Mouse (Mus musculus): Measurements from ENCODE around the gene 1110008L16Rik. TPM values are rescaled to one million over a fixed set of nuclear protein-coding genes. Genes with fewer than 3 reads are reported as not detected.

The 1110008L16Rik gene
- polyA plus RNA-seq, 1 experiment from 2014 or later, result 16.0 TPM

DNA sequence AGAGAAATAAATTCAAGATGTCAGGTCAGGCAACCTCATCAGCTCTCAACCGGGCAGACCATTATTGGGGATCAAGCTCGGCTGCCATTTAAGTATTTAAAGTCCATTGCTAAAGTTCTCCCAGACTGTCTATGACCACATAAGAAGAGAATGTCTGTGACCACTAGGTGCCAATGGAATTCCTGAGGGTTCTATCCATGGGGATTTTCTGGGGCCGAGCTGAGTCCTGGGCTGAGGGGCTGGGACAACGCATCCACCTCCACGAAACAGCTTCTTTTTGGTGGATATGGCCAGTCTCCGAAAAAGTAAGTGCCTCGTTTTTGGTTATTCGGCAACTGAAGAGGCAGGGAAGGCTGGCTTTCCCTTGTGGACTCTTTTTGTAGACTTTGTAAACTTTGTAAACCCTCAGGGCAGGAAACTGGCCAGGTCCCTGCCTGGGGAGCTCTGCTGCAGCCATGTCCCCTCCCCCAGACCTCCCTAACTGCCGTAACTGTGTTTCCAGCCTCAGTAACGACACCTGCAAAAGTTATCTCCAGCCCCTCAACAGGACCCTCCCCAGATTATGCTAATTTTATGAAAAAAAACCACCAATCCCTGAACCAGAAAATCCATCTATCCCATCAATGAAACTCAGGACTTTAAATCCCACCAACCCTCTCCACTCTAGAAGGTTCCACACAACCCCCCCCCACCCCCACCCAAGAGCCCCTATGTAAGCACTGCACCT is 84.8 kb downstream of the 1110008L16Rik start, which contains the start of gene Psma6:
Gene Psma6, plus strand, starts transcription at position 200 of the 727 bp plus-strand sequence.
- Histone ChIP-seq H3K27ac (ENCODE audit: low read depth, low read length) (no peak within 1 kb of the TSS), H3K4me1 (replicated peaks; ENCODE audit: control insufficient read depth, insufficient read depth, low read length) (0 out of 2 replicates have a peak, but pooled peaks cover 2% of the 10 kb centered on the region), H3K36me3 (ENCODE audit: control insufficient read depth, insufficient read depth, low read length) (no peaks in the 10 kb centered on the region), H3K27me3 (ENCODE audit: control insufficient read depth, insufficient read depth, low read length) (no peaks in the 10 kb centered on the region), H3K4me3 (ENCODE audit: low read depth, low read length) (no peak within 1 kb of the TSS), H3K9me3 (ENCODE audit: control insufficient read depth, low read length) (no peaks in the 10 kb centered on the region), H3K9ac (ENCODE audit: low read length) (no peak within 1 kb of the TSS), H3K4me2 (ENCODE audit: low read depth, low read length, severe bottlenecking) (no peak within 1 kb of the TSS)
- DNase-seq (ENCODE audit: low spot score) (no peak), ATAC-seq (replicated peaks; ENCODE audit: low FRiP score) (no peak)
- 81% methylated on average over 10 of the region's 10 CpGs for WGBS

- DNase-seq (ENCODE audit: low spot score) (no peak), ATAC-seq (replicated peaks; ENCODE audit: low FRiP score) (no peak)
- Histone ChIP-seq H3K4me3 (ENCODE audit: low read depth, low read length) (no peak overlapping the region), H3K36me3 (ENCODE audit: control insufficient read depth, insufficient read depth, low read length) (no peaks in the 10 kb centered on the region), H3K4me1 (replicated peaks; ENCODE audit: control insufficient read depth, insufficient read depth, low read length) (0 out of 2 replicates have a peak, but pooled peaks cover 2% of the 10 kb centered on the region), H3K27me3 (ENCODE audit: control insufficient read depth, insufficient read depth, low read length) (no peaks in the 10 kb centered on the region), H3K9me3 (ENCODE audit: control insufficient read depth, low read length) (no peaks in the 10 kb centered on the region), H3K9ac (ENCODE audit: low read length) (no peak overlapping the region), H3K4me2 (ENCODE audit: low read depth, low read length, severe bottlenecking) (no peak overlapping the region), H3K27ac (ENCODE audit: low read depth, low read length) (no peak overlapping the region)
- 81% methylated on average over 3 of the region's 3 CpGs for WGBS
Observed at GRCm38 (mm10) chr12:55384826-55385225, 85.4 kb downstream of the 1110008L16Rik start.

DNA sequence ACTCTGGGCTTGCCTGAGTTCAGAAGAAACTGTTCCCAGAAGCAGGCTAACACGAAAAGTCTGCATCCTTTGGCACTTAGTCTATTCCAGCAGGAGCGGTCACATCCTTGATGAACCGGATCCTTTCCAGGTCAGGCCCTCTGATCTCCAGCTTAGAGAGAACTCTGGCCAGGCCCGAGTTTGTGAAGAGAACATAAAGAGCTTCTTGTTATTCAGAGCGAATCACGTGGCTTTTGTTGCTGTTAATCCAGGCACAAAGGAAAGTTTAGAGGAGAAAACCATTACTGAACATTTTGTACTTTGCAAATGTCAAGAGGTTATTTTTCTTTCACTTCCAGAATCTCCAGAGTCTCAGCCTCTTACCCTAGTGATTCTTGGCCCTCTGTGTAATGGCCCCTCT is 86.6 kb downstream of the 1110008L16Rik start:
- ATAC-seq (replicated peaks; ENCODE audit: low FRiP score), result no peak
- Histone ChIP-seq H3K9ac (ENCODE audit: low read length) (no peak overlapping the region), H3K4me1 (replicated peaks; ENCODE audit: control insufficient read depth, insufficient read depth, low read length) (0 out of 2 replicates have a peak, but pooled peaks cover 2% of the 10 kb centered on the region), H3K4me2 (ENCODE audit: low read depth, low read length, severe bottlenecking) (no peak overlapping the region), H3K27me3 (ENCODE audit: control insufficient read depth, insufficient read depth, low read length) (no peaks in the 10 kb centered on the region), H3K27ac (ENCODE audit: low read depth, low read length) (no peak overlapping the region), H3K9me3 (ENCODE audit: control insufficient read depth, low read length) (no peaks in the 10 kb centered on the region), H3K36me3 (ENCODE audit: control insufficient read depth, insufficient read depth, low read length) (no peaks in the 10 kb centered on the region), H3K4me3 (ENCODE audit: low read depth, low read length) (no peak overlapping the region)
- 17% methylated on average over 6 of the region's 6 CpGs for WGBS
- no peak for DNase-seq (ENCODE audit: low spot score)

DNA sequence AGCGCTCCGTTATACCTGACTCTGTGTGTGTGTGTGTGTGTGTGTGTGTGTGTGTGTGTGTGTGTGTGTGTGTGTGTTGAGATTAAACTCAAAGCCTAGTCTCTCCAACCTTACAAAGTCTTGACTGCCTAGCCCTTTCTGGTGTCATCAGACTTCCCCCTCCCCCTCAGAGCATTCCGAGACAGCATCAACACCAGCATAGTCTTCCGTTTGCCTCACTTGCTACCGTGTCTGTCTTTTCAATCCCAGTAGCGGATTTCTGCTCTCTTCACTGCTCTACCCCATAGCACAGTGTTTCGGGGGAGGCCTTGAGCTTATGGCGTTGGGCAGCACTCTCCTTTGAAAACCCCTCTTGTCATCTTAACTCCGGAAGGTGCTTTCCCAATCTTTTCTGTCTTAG is 87.1 kb downstream of the 1110008L16Rik start:
- Histone ChIP-seq H3K4me3 (ENCODE audit: low read depth, low read length) (no peak overlapping the region), H3K27ac (ENCODE audit: low read depth, low read length) (no peak overlapping the region), H3K27me3 (ENCODE audit: control insufficient read depth, insufficient read depth, low read length) (no peaks in the 10 kb centered on the region), H3K36me3 (ENCODE audit: control insufficient read depth, insufficient read depth, low read length) (no peaks in the 10 kb centered on the region), H3K4me2 (ENCODE audit: low read depth, low read length, severe bottlenecking) (no peak overlapping the region), H3K9ac (ENCODE audit: low read length) (no peak overlapping the region), H3K4me1 (replicated peaks; ENCODE audit: control insufficient read depth, insufficient read depth, low read length) (0 out of 2 replicates have a peak, but pooled peaks cover 2% of the 10 kb centered on the region), H3K9me3 (ENCODE audit: control insufficient read depth, low read length) (no peaks in the 10 kb centered on the region)
- no peak for ATAC-seq (replicated peaks; ENCODE audit: low FRiP score)
- no peak for DNase-seq (ENCODE audit: low spot score)
- 58% methylated on average over 9 of the region's 9 CpGs for WGBS

GRCm38 (mm10) chr12:55387083-55387787 is 87.9 kb downstream of the 1110008L16Rik start:
- Histone ChIP-seq H3K4me3 (ENCODE audit: low read depth, low read length) (no peak overlapping the region), H3K9ac (ENCODE audit: low read length) (no peak overlapping the region), H3K27me3 (ENCODE audit: control insufficient read depth, insufficient read depth, low read length) (no peaks in the 10 kb centered on the region), H3K27ac (ENCODE audit: low read depth, low read length) (no peak overlapping the region), H3K9me3 (ENCODE audit: control insufficient read depth, low read length) (no peaks in the 10 kb centered on the region), H3K4me1 (replicated peaks; ENCODE audit: control insufficient read depth, insufficient read depth, low read length) (0 out of 2 replicates have a peak, but pooled peaks cover 2% of the 10 kb centered on the region), H3K4me2 (ENCODE audit: low read depth, low read length, severe bottlenecking) (no peak overlapping the region), H3K36me3 (ENCODE audit: control insufficient read depth, insufficient read depth, low read length) (no peaks in the 10 kb centered on the region)
- DNase-seq (ENCODE audit: low spot score) (no peak), ATAC-seq (replicated peaks; ENCODE audit: low FRiP score) (no peak)
- 77% methylated on average over 7 of the region's 7 CpGs for WGBS

DNA sequence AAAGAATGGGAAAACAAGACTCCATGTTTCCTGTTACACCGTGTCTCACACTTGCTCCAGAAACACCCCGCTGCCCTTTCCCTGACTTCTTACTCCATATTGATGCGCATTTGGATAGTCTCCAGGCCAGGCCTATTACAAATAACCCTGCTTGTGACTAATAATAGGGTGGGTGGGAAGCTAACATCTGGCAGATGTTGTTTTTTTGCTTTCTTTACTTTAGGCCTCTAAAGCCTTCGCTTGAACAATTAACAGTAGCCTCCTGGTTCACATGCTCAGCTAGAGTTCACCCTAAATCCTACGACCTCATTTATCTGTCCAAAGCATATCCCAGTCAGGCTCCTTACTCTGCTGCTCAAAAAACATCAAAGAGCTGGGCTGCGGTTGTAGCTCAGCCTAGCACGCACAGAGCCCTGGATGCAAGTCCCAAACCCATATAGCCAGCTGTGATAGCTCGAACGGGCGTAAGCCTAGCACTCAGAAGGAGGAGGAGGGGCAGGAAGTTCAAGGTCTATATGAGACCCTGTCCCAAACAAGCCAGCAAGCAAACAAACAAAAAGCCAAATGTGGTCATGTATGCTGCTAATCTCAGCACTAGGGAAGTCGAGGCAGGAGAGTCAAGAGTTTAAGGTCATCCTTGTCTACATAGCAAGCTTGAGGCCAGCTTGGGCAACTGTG is 88.5 kb downstream of the 1110008L16Rik start:
- 71% methylated on average over 11 of the region's 11 CpGs for WGBS
- H3K4me1 ChIP-seq (replicated peaks; ENCODE audit: control insufficient read depth, insufficient read depth, low read length), result 0 out of 2 replicates have a peak, but pooled peaks cover 2% of the 10 kb centered on the region
- H3K36me3 ChIP-seq (ENCODE audit: control insufficient read depth, insufficient read depth, low read length), result no peaks in the 10 kb centered on the region
- H3K27ac ChIP-seq (ENCODE audit: low read depth, low read length), result no peak overlapping the region
- no peak overlapping the region for H3K9ac ChIP-seq (ENCODE audit: low read length)
- no peak overlapping the region for H3K4me3 ChIP-seq (ENCODE audit: low read depth, low read length)
- no peak for ATAC-seq (replicated peaks; ENCODE audit: low FRiP score)
- DNase-seq (ENCODE audit: low spot score), result no peak
- no peaks in the 10 kb centered on the region for H3K9me3 ChIP-seq (ENCODE audit: control insufficient read depth, low read length)
- no peak overlapping the region for H3K4me2 ChIP-seq (ENCODE audit: low read depth, low read length, severe bottlenecking)
- no peaks in the 10 kb centered on the region for H3K27me3 ChIP-seq (ENCODE audit: control insufficient read depth, insufficient read depth, low read length)

GRCm38 (mm10) chr12:55388478-55388877 is 89.1 kb downstream of the 1110008L16Rik start:
- ATAC-seq (replicated peaks; ENCODE audit: low FRiP score) (no peak), DNase-seq (ENCODE audit: low spot score) (no peak)
- Histone ChIP-seq H3K27ac (ENCODE audit: low read depth, low read length) (no peak overlapping the region), H3K36me3 (ENCODE audit: control insufficient read depth, insufficient read depth, low read length) (no peaks in the 10 kb centered on the region), H3K4me3 (ENCODE audit: low read depth, low read length) (no peak overlapping the region), H3K27me3 (ENCODE audit: control insufficient read depth, insufficient read depth, low read length) (no peaks in the 10 kb centered on the region), H3K4me1 (replicated peaks; ENCODE audit: control insufficient read depth, insufficient read depth, low read length) (0 out of 2 replicates have a peak, but pooled peaks cover 2% of the 10 kb centered on the region), H3K9me3 (ENCODE audit: control insufficient read depth, low read length) (no peaks in the 10 kb centered on the region), H3K9ac (ENCODE audit: low read length) (no peak overlapping the region), H3K4me2 (ENCODE audit: low read depth, low read length, severe bottlenecking) (no peak overlapping the region)
- 64% methylated on average over 6 of the region's 6 CpGs for WGBS
